ENCODE assay signal across 8 mouse cellular contexts in the genomic region with DNA sequence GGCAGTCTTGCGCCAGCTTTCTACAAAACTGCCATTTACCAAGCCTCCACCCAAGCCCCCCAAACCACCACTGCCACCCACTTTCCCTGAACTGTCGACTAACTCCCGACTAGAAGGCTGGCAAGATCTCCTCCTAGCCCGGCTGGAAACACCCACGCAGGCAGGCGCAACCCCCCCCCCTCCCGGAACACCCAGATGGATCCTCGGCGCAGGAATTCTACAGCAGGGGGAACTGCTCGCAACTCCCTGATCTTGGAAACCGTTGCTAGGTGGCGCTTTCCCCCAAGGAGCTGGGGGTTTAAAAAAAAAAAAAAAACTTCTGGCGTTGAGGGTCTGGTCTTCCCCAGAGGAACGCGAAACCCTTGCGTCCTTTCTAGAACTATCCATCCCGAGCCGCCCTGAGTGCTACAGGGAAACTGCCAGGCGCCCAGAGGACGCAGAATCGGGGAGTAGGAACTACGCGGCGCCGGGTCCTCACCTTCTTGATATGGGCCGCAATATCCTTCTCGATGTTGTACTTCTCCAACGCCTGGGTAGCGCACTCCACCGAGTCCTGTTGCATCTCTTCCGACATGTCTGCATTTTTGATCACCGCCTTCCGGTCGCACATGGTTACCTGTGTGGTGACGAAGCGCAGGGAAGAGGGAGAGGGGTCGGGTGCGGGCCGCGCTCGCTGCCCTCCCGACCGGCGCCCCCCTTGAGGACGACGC. TPM values are rescaled to one million over a fixed set of nuclear protein-coding genes. Genes with fewer than 3 reads are reported as not detected.
DNase-seq lines count a peak whose midpoint lies in the region; ATAC-seq lines count a peak whose summit lies in the region.

No protein-coding gene starts in this region.

- peaks cover 24% of the 10 kb centered on the region for H3K36me3 ChIP-seq in intestine, embryonic 15.5 days
- H3K36me3 ChIP-seq in limb, embryonic 10.5 days: peaks cover 48% of the 10 kb centered on the region
- H3K36me3 ChIP-seq in midbrain, embryonic 10.5 days: peaks cover 46% of the 10 kb centered on the region
- peaks cover 29% of the 10 kb centered on the region for H3K36me3 ChIP-seq in stomach, embryonic 14.5 days (ENCODE audit: control insufficient read depth, insufficient read depth, low read length)

- peak overlapping the region; percentile 95 for H3K4me3 ChIP-seq in intestine, embryonic 15.5 days (replicated peaks)
- peak overlapping the region; percentile 93 for H3K4me3 ChIP-seq in limb, embryonic 10.5 days
- H3K4me3 ChIP-seq in midbrain, embryonic 10.5 days: peak overlapping the region; percentile 94
- H3K4me3 ChIP-seq in stomach, embryonic 14.5 days (ENCODE audit: low read depth, low read length): peak overlapping the region; percentile 91

- H3K4me1 ChIP-seq in intestine, embryonic 15.5 days (replicated peaks): peaks cover 23% of the 10 kb centered on the region
- H3K4me1 ChIP-seq in limb, embryonic 10.5 days: peaks cover 34% of the 10 kb centered on the region
- peaks cover 31% of the 10 kb centered on the region for H3K4me1 ChIP-seq in midbrain, embryonic 10.5 days
- peaks cover 14% of the 10 kb centered on the region; the same call in 1 of the 2 replicates for H3K4me1 ChIP-seq in stomach, embryonic 14.5 days (ENCODE audit: control insufficient read depth, insufficient read depth, low read length)

- no peaks in the 10 kb centered on the region for H3K27me3 ChIP-seq in intestine, embryonic 15.5 days (replicated peaks)
- no peaks in the 10 kb centered on the region for H3K27me3 ChIP-seq in limb, embryonic 10.5 days (ENCODE audit: low read depth, poor library complexity, severe bottlenecking)
- peaks cover 17% of the 10 kb centered on the region for H3K27me3 ChIP-seq in midbrain, embryonic 10.5 days (ENCODE audit: low read depth, poor library complexity, severe bottlenecking)
- no peaks in the 10 kb centered on the region for H3K27me3 ChIP-seq in stomach, embryonic 14.5 days (ENCODE audit: control insufficient read depth, insufficient read depth, low read length)

- H3K9me3 ChIP-seq in intestine, embryonic 15.5 days: no peaks in the 10 kb centered on the region
- H3K9me3 ChIP-seq in limb, embryonic 10.5 days (replicated peaks): no peaks in the 10 kb centered on the region
- no peaks in the 10 kb centered on the region for H3K9me3 ChIP-seq in midbrain, embryonic 10.5 days (replicated peaks)
- H3K9me3 ChIP-seq in stomach, embryonic 14.5 days (ENCODE audit: control insufficient read depth, low read depth, low read length): no peaks in the 10 kb centered on the region

- H3K27ac ChIP-seq in intestine, embryonic 15.5 days: peak overlapping the region; percentile 94
- H3K27ac ChIP-seq in limb, embryonic 10.5 days: peak overlapping the region; percentile 93
- H3K27ac ChIP-seq in midbrain, embryonic 10.5 days (replicated peaks): peak overlapping the region; percentile 93
- H3K27ac ChIP-seq in stomach, embryonic 14.5 days (ENCODE audit: low read length): peak overlapping the region; percentile 94

- peak; percentile 89 for DNase-seq in 3T3-L1 (ENCODE audit: low read depth, low spot score)
- peak; percentile 73 for DNase-seq in embryo, embryonic 9.5 days (ENCODE audit: extremely low spot score)
- peak; percentile 24 to 55 for DNase-seq in gastrocnemius, postnatal 4 days (ENCODE audit: low spot score in 2 of 2)
- DNase-seq in limb, embryonic 10.5 days (ENCODE audit: low spot score): peak; percentile 71
- DNase-seq in midbrain, embryonic 10.5 days (ENCODE audit: low spot score): peak; percentile 70

- ATAC-seq in activated CD4-positive, CD25-positive, alpha-beta regulatory T cell, adult 4 months: peak; percentile 51
- ATAC-seq in intestine, embryonic 15.5 days: peak; percentile 1
- ATAC-seq in stomach, embryonic 14.5 days (ENCODE audit: insufficient number of reproducible peaks, insufficient read depth, low FRiP score, low read depth): peak; percentile 12

- under 1% methylated on average over 45 of the region's 46 CpGs for WGBS in intestine, embryonic 15.5 days
- WGBS in limb, embryonic 10.5 days: under 1% methylated on average over 46 of the region's 46 CpGs
- WGBS in midbrain, embryonic 10.5 days: 2% methylated on average over 46 of the region's 46 CpGs
- WGBS in stomach, embryonic 14.5 days: under 1% methylated on average over 46 of the region's 46 CpGs

- peak overlapping the region; percentile 49 for H3K4me2 ChIP-seq in intestine, embryonic 15.5 days (replicated peaks)
- H3K4me2 ChIP-seq in stomach, embryonic 14.5 days (replicated peaks; ENCODE audit: low read depth, low read length): peak overlapping the region; percentile 59

- H3K9ac ChIP-seq in intestine, embryonic 15.5 days: peak overlapping the region; percentile 90
- H3K9ac ChIP-seq in stomach, embryonic 14.5 days (replicated peaks; ENCODE audit: low read depth, low read length): peak overlapping the region; percentile 87

RNA-seq across cellular contexts. Expression of a gene that starts 0.6 kb away (rescaled TPM):
- 100 to 1,000 TPM; 459 to 496 TPM for polyA plus RNA-seq in activated CD4-positive, CD25-positive, alpha-beta regulatory T cell, adult 4 months (2017; shearing (Covaris generic))
- 100 to 1,000 TPM; 314 to 330 TPM for total RNA-seq in gastrocnemius, postnatal 4 days (2021)
- polyA plus RNA-seq in intestine, embryonic 15.5 days (2015; fragmentation: Nextera tagmentation; extraction: Ambion mirVana): 1,297 TPM in 2 replicates
- 1,816 and 1,865 TPM in 2 replicates for polyA plus RNA-seq in limb, embryonic 10.5 days (2016; fragmentation: Nextera tagmentation; extraction: Ambion mirVana)
- 1,606 and 1,767 TPM in 2 replicates for polyA plus RNA-seq in midbrain, embryonic 10.5 days (2016; fragmentation: Nextera tagmentation; extraction: Ambion mirVana)
- polyA plus RNA-seq in stomach, embryonic 14.5 days (2014; fragmentation: Nextera tagmentation; extraction: Ambion mirVana): 1,629 and 1,647 TPM in 2 replicates

RNA-seq across cellular contexts. Expression of a gene that starts 20.7 kb away (rescaled TPM):
- 10 to 100 TPM; 27.2 to 34.4 TPM for polyA plus RNA-seq in activated CD4-positive, CD25-positive, alpha-beta regulatory T cell, adult 4 months (2017; shearing (Covaris generic))
- total RNA-seq in gastrocnemius, postnatal 4 days (2021): 10 to 100 TPM; 57.8 to 64.2 TPM
- 62.1 and 65.1 TPM in 2 replicates for polyA plus RNA-seq in intestine, embryonic 15.5 days (2015; fragmentation: Nextera tagmentation; extraction: Ambion mirVana)
- polyA plus RNA-seq in limb, embryonic 10.5 days (2016; fragmentation: Nextera tagmentation; extraction: Ambion mirVana): 54.1 and 57.2 TPM in 2 replicates
- polyA plus RNA-seq in midbrain, embryonic 10.5 days (2016; fragmentation: Nextera tagmentation; extraction: Ambion mirVana): 57.3 and 61.1 TPM in 2 replicates
- 40.0 and 45.4 TPM in 2 replicates for polyA plus RNA-seq in stomach, embryonic 14.5 days (2014; fragmentation: Nextera tagmentation; extraction: Ambion mirVana)

RNA-seq across cellular contexts. Expression of a gene that starts 26.8 kb away (rescaled TPM):
- 10 to 100 TPM; 17.9 to 23.8 TPM for polyA plus RNA-seq in activated CD4-positive, CD25-positive, alpha-beta regulatory T cell, adult 4 months (2017; shearing (Covaris generic))
- 10 to 100 TPM; 38.2 to 42.8 TPM for total RNA-seq in gastrocnemius, postnatal 4 days (2021)
- 217 and 220 TPM in 2 replicates for polyA plus RNA-seq in intestine, embryonic 15.5 days (2015; fragmentation: Nextera tagmentation; extraction: Ambion mirVana)
- polyA plus RNA-seq in limb, embryonic 10.5 days (2016; fragmentation: Nextera tagmentation; extraction: Ambion mirVana): 444 and 468 TPM in 2 replicates
- polyA plus RNA-seq in midbrain, embryonic 10.5 days (2016; fragmentation: Nextera tagmentation; extraction: Ambion mirVana): 396 and 421 TPM in 2 replicates
- polyA plus RNA-seq in stomach, embryonic 14.5 days (2014; fragmentation: Nextera tagmentation; extraction: Ambion mirVana): 218 and 229 TPM in 2 replicates

RNA-seq across cellular contexts. Expression of a gene that starts 27.5 kb away (rescaled TPM):
- 10 to 100 TPM; 30.8 to 33.1 TPM for polyA plus RNA-seq in activated CD4-positive, CD25-positive, alpha-beta regulatory T cell, adult 4 months (2017; shearing (Covaris generic))
- 100 to 1,000 TPM; 196 TPM for total RNA-seq in gastrocnemius, postnatal 4 days (2021)
- polyA plus RNA-seq in intestine, embryonic 15.5 days (2015; fragmentation: Nextera tagmentation; extraction: Ambion mirVana): 119 and 120 TPM in 2 replicates
- 159 and 160 TPM in 2 replicates for polyA plus RNA-seq in limb, embryonic 10.5 days (2016; fragmentation: Nextera tagmentation; extraction: Ambion mirVana)
- 133 and 134 TPM in 2 replicates for polyA plus RNA-seq in midbrain, embryonic 10.5 days (2016; fragmentation: Nextera tagmentation; extraction: Ambion mirVana)
- polyA plus RNA-seq in stomach, embryonic 14.5 days (2014; fragmentation: Nextera tagmentation; extraction: Ambion mirVana): 62.6 and 66.5 TPM in 2 replicates

RNA-seq across cellular contexts. Expression of a gene that starts 40.8 kb away (rescaled TPM):
- 10 to 100 TPM; 11.3 to 12.0 TPM for polyA plus RNA-seq in activated CD4-positive, CD25-positive, alpha-beta regulatory T cell, adult 4 months (2017; shearing (Covaris generic))
- total RNA-seq in gastrocnemius, postnatal 4 days (2021): 10 to 100 TPM; 19.5 to 21.6 TPM
- polyA plus RNA-seq in intestine, embryonic 15.5 days (2015; fragmentation: Nextera tagmentation; extraction: Ambion mirVana): 24.8 and 24.9 TPM in 2 replicates
- polyA plus RNA-seq in limb, embryonic 10.5 days (2016; fragmentation: Nextera tagmentation; extraction: Ambion mirVana): 33.3 and 34.1 TPM in 2 replicates
- 36.9 and 41.3 TPM in 2 replicates for polyA plus RNA-seq in midbrain, embryonic 10.5 days (2016; fragmentation: Nextera tagmentation; extraction: Ambion mirVana)
- 36.0 and 37.0 TPM in 2 replicates for polyA plus RNA-seq in stomach, embryonic 14.5 days (2014; fragmentation: Nextera tagmentation; extraction: Ambion mirVana)

Comparison
In these comparisons a context has a peak if more than half of its experiments do, and no peak if none do; other contexts are left out.
1. Peak in every context shown above with its lines: DNase-seq, ATAC-seq, H3K4me3 ChIP-seq and H3K27ac ChIP-seq.
2. ATAC-seq: peak in every context shown above with its lines; median percentile 51 in activated CD4-positive, CD25-positive, alpha-beta regulatory T cell, adult 4 months; 12 in stomach, embryonic 14.5 days; 1 in intestine, embryonic 15.5 days.